In the genomic region with DNA sequence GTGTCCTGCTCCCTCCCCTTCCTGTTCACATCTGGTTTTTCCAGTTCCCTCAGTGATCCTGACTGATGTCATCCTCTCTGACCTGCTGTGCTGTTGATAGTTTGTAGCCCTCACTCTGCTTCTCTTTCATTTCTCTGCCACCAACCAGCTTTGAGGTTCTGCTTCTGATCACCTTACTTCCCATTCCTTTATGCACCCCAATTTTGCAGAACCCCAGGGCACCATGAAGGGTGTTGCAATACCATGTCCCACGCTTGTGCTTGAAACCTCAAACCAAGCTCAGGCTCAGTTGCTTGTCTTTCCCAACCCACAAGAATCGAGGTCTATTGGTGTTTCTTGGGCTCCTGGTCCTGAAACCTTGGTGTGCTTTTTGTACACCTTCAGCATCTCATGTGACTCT, we compare ENCODE assay signal across 11 mouse cellular contexts.
"Had no signal": no experiment of that assay in that cellular context is flagged by ENCODE, and none has a peak within 500 bp of the region (broad histone marks: within the 10 kb centered on the region; RNA-seq: fewer than 3 reads in every experiment).

No protein-coding gene starts in this region.

- ATAC-seq: liver, embryonic 12.5 days; midbrain, embryonic 13.5 days; midbrain, embryonic 15.5 days had no signal

- DNase-seq: lung, adult 18-20 months; lung, embryonic 14.5 days; lung, postnatal 10 days; lung, postnatal 4 days; right cerebral cortex, postnatal 14 days; thymus, adult 2 months; thymus, postnatal 25 days; thymus, postnatal 4 days had no signal
